Mouse (Mus musculus) limb, embryonic 13.5 days (tissue): ENCODE results near the gene Col4a1. TPM values are rescaled to one million over a fixed set of nuclear protein-coding genes. Genes with fewer than 3 reads are reported as not detected.

ENCODE experiments used
- ATAC-seq: fragments of 200-750 bp; cut with Nextera tagmentation; 2 replicates; pipeline ENCODE4 v1.8.0; 2017; ENCODE audit warnings: low read depth, moderate number of reproducible peaks, moderate TSS enrichment; ENCODE audit not compliant: low FRiP score
- H3K27ac ChIP-seq: fragments of 300-500 bp; sonication (generic); 2 replicates; pipeline ENCODE4 v1.5.1; 2015; ENCODE audit warnings: inconsistent platforms, mild to moderate bottlenecking, moderate library complexity
- H3K27me3 ChIP-seq: fragments of 300-500 bp; sonication (generic); 2 replicates; pipeline ENCODE4 v1.6.1; 2015; ENCODE audit warnings: mild to moderate bottlenecking, inconsistent platforms
- H3K36me3 ChIP-seq: fragments of 300-500 bp; sonication (generic); 2 replicates; pipeline ENCODE4 v1.6.1; 2015; ENCODE audit warnings: inconsistent platforms, mild to moderate bottlenecking, moderate library complexity
- H3K4me1 ChIP-seq: fragments of 300-500 bp; sonication (generic); 2 replicates; pipeline ENCODE4 v1.6.1; 2015; ENCODE audit warnings: inconsistent platforms
- H3K4me2 ChIP-seq: fragments of 300-500 bp; sonication (generic); replicated peaks from 2 replicates; pipeline ENCODE4 v1.6.1; 2015; ENCODE audit warnings: inconsistent platforms, mild to moderate bottlenecking, moderate library complexity
- H3K4me3 ChIP-seq: fragments of 300-500 bp; sonication (generic); 2 replicates; pipeline ENCODE4 v1.5.1; 2015; ENCODE audit warnings: moderate library complexity, mild to moderate bottlenecking, inconsistent platforms
- H3K9ac ChIP-seq: fragments of 300-500 bp; sonication (generic); 2 replicates; pipeline ENCODE4 v1.6.1; 2015; ENCODE audit warnings: mild to moderate bottlenecking, inconsistent platforms
- H3K9me3 ChIP-seq: fragments of 300-500 bp; sonication (generic); 2 replicates; pipeline ENCODE4 v1.6.1; 2016; ENCODE audit warnings: inconsistent platforms
- WGBS: fragments of 180-500 bp; shearing (Covaris S2); methylation state at CpG from one replicate; pipeline ENCODE4 v1.1.7; 2015; 5-methylcytosine and 5-hydroxymethylcytosine counted together
- polyA plus RNA-seq: library from polyadenylated mRNA; unstranded; fragments of >200 nt; fragmentation: Nextera tagmentation; extraction: Ambion mirVana; gene quantifications from 2 replicates; pipeline ENCODE4 v1.2.1, GENCODE M21; 2015

Gene Col4a1
- polyA plus RNA-seq, 1 experiment from 2014 or later, result 115 TPM

DNA sequence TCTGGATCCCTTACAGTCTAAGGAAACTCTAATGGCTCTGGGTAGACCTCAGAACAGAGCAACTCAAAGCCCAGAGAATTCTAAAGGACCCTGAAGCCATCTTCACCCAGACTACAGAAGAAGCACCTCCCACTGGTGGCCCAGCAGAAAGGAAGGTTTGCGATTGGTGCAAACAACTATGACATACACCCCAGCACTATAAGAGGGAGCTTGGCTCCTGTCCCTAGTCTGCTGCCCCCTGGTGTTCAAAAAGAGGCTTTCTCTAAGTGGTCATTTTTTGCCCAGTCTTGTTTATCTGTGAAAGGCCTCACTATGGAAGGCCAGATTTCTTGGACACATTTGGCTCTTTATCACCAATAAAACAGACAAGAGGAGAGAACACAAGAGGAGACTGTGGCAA lies 97.4 kb downstream of the Col4a1 start:
- Histone ChIP-seq H3K27ac (no peak overlapping the region), H3K9ac (no peak overlapping the region), H3K4me3 (no peak overlapping the region), H3K9me3 (no peaks in the 10 kb centered on the region), H3K4me1 (peaks cover 8% of the 10 kb centered on the region; the same call in 1 of the 2 replicates), H3K4me2 (no peak overlapping the region), H3K36me3 (peaks cover 97% of the 10 kb centered on the region), H3K27me3 (no peaks in the 10 kb centered on the region)
- peak; percentile 87 for ATAC-seq
- 18% methylated on average over 1 of the region's 1 CpGs for WGBS

DNA sequence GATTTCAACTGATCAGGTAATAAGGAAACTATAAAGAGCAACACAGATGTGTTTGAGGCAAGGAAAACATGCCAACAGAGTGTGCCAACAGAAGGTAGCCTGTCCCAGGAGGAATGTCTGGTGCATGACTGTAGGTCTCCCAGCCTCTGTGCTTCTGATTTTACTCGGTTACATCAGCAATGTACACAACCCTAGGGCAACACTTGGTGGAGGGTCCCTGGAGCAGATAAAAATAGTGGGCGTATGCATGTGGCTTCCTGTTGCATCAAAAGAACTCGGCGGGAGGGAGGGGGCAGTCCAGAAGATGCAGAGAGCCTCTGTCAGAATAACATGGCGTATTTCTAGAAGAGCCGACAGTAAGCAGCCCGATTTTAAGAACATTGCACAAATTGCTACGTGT lies 106.1 kb downstream of the Col4a1 start:
- Histone ChIP-seq H3K9ac (no peak overlapping the region), H3K4me1 (no peaks in the 10 kb centered on the region), H3K36me3 (peaks cover 85% of the 10 kb centered on the region), H3K9me3 (no peaks in the 10 kb centered on the region), H3K4me2 (no peak overlapping the region), H3K27ac (no peak overlapping the region), H3K4me3 (no peak overlapping the region), H3K27me3 (no peaks in the 10 kb centered on the region)
- ATAC-seq, result no peak
- WGBS, result 75% methylated on average over 8 of the region's 8 CpGs

DNA sequence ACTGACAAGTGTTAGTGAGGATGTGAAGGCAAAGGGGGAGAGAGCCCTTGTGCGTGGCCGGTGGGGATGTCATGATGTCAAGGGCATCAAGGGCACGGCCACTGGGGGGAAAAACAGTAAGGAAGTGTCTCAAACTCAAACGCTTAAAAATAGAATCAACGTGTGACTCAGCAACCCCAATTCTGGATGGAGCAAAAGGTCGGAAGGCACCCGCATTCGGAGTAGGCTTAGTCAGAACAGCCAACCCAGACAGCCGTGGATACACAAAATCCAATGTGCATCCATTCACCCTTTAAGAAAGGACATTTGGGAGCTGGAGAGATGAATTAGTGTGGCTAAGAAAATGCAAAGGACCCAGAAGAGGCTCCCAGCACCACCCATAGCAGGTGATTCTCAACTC lies 107.1 kb downstream of the Col4a1 start:
- Histone ChIP-seq H3K9ac (no peak overlapping the region), H3K4me2 (no peak overlapping the region), H3K4me1 (no peaks in the 10 kb centered on the region), H3K36me3 (peaks cover 83% of the 10 kb centered on the region), H3K27me3 (no peaks in the 10 kb centered on the region), H3K27ac (no peak overlapping the region), H3K9me3 (no peaks in the 10 kb centered on the region), H3K4me3 (no peak overlapping the region)
- 91% methylated on average over 9 of the region's 9 CpGs for whole genome bisulfite sequencing
- ATAC-seq, result no peak

DNA sequence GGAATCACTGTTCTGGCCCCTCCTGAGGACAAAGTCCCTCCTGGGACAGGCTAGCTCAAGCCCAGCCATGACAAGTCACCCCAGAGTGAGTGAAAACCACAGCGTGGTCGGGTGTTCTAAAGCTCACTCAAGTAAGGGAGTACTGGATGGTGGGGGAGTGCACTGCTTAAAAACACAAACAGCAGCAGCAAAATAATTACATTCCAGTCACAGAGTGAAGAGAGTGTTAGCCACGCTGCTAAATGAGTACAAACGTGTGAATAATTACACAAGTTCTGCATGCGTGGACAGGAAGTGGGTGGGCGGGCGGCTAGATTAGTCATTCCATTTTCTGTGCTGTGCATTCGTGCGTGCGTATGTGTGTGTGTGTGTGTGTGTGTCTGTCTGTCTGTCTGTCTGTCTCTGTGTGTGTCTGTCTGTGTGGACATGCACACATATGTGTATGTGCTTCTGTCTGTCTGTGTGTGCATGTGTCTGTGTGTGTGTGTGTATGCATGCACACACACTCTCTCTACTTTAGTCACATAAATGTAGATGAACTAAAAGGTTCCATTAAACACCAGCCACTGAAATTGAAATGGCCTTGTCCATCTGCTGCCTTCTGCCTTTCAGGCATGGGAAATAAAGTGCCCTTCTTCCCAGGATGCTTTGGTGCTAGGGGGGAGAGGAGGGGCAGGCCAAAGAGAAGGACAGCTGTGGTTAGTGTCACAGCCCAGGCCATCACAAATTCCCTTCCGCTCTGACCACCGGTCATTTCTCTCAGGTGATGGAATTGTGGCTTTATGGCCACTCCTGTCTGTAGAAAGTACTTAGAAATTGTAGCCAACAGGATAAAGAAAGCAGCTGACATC lies 109.1 kb downstream of the Col4a1 start:
- Histone ChIP-seq H3K4me2 (no peak overlapping the region), H3K4me3 (no peak overlapping the region), H3K9me3 (no peaks in the 10 kb centered on the region), H3K27ac (no peak overlapping the region), H3K36me3 (peaks cover 90% of the 10 kb centered on the region), H3K9ac (no peak overlapping the region), H3K4me1 (no peaks in the 10 kb centered on the region), H3K27me3 (no peaks in the 10 kb centered on the region)
- no peak for ATAC-seq
- WGBS, result 85% methylated on average over 12 of the region's 12 CpGs

DNA sequence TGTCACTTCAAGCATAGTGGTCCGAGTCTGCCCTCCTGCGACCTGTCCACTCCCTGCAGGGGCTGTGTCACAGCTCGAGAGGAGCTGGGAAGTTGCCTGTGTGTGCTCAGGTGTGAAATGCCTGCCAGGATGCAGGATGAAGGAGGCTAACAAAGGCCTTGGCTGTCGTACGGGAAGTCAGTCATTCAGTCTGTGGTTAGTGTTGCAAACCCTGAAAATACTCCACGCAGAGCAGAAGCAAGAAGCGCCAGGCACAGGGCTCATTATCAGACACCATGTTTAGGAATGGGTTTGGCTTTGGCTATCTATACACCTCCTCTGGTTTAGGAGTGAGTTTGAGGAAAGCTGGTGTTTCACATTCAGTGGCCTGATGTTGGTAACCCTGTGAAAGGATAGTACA lies 114.0 kb downstream of the Col4a1 start:
- no peak overlapping the region for H3K9ac ChIP-seq
- H3K4me3 ChIP-seq, result no peak overlapping the region
- H3K27ac ChIP-seq, result no peak overlapping the region
- no peaks in the 10 kb centered on the region for H3K9me3 ChIP-seq
- ATAC-seq, result no peak
- no peaks in the 10 kb centered on the region for H3K27me3 ChIP-seq
- no peak overlapping the region for H3K4me2 ChIP-seq
- H3K4me1 ChIP-seq, result no peaks in the 10 kb centered on the region
- peaks cover 49% of the 10 kb centered on the region for H3K36me3 ChIP-seq
- 77% methylated on average over 7 of the region's 7 CpGs for WGBS

DNA sequence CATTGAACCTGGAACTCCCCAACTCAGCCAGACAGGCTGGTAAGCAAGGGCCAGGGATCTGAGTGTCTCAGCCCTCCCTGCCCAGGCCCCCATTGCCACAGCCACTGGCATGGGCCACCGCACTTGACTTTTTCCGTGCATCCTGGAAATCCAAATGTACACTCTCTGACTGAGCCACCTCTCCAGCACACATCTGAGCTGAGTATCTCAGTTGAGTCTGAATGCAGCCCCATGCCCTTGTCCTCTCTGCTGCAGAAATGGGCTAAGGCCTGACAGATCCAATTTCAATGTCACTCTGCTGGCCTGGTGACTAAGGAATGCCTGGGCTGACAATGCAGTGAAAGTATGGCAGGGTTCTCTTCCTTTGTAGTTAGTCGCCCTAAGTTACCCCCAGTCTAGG lies 114.6 kb downstream of the Col4a1 start:
- no peak overlapping the region for H3K9ac ChIP-seq
- H3K9me3 ChIP-seq, result no peaks in the 10 kb centered on the region
- no peaks in the 10 kb centered on the region for H3K27me3 ChIP-seq
- H3K4me3 ChIP-seq, result no peak overlapping the region
- no peaks in the 10 kb centered on the region for H3K4me1 ChIP-seq
- peaks cover 43% of the 10 kb centered on the region for H3K36me3 ChIP-seq
- ATAC-seq, result no peak
- no peak overlapping the region for H3K4me2 ChIP-seq
- WGBS, result 84% methylated on average over 3 of the region's 3 CpGs
- H3K27ac ChIP-seq, result no peak overlapping the region

DNA sequence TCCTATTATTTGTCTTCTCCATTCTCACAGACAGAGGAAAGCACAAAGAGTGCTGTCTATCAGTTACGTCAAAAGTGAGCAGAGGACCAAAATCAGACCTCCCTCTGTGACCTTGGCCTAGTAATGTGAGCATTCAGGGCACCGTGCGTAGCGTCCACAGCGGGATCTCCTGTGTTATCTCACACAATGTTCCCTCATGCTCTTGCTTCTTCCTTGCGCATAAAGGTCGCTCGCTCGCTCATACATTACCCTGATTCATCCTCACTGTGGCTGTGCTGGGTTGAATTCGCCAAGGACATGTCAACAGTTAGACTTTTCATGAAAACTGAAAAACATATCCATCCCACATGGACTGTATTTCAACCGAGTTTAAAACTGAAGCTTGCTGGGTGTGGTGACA lies 115.4 kb downstream of the Col4a1 start:
- Histone ChIP-seq H3K9ac (no peak overlapping the region), H3K4me2 (no peak overlapping the region), H3K9me3 (no peaks in the 10 kb centered on the region), H3K36me3 (peaks cover 35% of the 10 kb centered on the region), H3K4me3 (no peak overlapping the region), H3K27me3 (no peaks in the 10 kb centered on the region), H3K4me1 (no peaks in the 10 kb centered on the region), H3K27ac (no peak overlapping the region)
- WGBS, result 93% methylated on average over 11 of the region's 11 CpGs
- no peak for ATAC-seq

DNA sequence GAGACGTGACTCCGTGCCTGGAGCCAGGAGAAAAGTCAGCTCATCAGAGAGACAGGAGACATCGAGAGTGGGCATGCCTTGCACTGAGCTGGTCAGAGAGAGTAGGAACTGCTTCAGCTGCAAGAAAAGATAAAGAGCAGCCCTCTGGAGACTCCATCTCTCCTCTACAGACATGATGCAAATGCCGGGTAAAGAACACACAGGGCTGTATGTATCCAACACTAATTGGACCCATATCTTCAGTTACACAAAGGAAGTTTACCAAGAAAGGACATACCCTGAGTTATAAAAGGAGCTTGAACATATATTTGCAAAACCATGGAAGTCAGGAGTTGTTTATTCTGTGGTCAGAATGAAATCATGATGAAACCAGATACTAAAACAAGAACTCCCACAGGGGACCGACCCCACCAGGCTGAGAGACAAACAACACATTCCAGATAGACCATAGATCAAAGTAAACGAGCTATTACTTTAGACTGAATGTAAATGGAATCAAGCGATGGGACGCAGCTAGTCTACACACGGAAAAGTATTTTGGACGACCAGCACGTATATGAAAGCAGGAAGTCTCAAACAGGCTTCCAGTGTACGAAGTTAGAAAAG lies 119.8 kb downstream of the Col4a1 start:
- ATAC-seq, result no peak

DNA sequence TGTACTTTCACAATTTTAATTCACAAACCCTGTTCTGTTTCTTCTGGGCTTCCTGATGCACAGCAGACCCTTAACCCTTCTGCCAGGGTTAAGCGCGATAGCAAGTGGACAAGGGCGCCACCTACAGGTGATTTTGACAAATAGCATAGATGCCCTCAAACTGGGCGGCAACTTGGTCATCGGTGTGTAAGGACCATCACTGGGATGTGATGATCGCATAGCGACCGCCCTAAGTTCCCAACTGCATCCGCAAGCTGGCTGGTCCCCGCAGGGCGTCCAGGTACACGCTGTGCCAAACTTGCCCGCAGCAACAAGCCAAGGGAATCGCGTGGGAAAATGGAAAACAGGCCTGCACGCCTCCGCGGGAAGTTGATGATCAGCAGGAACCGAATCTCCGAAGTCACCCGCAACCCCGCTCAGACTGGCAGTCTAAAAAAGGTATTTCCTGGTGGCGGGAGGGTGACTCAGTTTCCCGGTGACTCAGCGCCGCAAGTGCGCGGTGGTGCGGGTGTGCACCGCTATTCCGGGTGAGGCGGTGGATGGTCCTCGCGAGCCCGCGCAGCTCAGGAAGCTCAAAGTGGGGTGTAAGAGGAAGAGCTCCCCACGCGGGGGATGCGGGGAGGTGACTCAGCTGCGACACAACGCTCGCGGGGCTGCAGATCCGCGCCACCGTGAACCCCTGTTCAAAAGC lies 124.9 kb downstream of the Col4a1 start:
- WGBS, result 2% methylated on average over 46 of the region's 46 CpGs
- no peak overlapping the region for H3K27ac ChIP-seq
- peak overlapping the region; percentile 97 for H3K4me2 ChIP-seq
- ATAC-seq, result peak; percentile 41; the same call in 1 of the 2 replicates
- peaks cover 19% of the 10 kb centered on the region for H3K27me3 ChIP-seq
- no peaks in the 10 kb centered on the region for H3K36me3 ChIP-seq
- peak overlapping the region; percentile 53 for H3K4me3 ChIP-seq
- peak overlapping the region; percentile 62 for H3K9ac ChIP-seq
- peaks cover 13% of the 10 kb centered on the region for H3K4me1 ChIP-seq
- H3K9me3 ChIP-seq, result no peaks in the 10 kb centered on the region

More for the DNA sequence above, 119.8 kb downstream of the Col4a1 start:
- H3K9ac ChIP-seq, result no peak overlapping the region
- peaks cover 2% of the 10 kb centered on the region; the same call in 1 of the 2 replicates for H3K36me3 ChIP-seq
- H3K9me3 ChIP-seq, result no peaks in the 10 kb centered on the region
- 50% methylated on average over 12 of the region's 12 CpGs for WGBS
- peaks cover 17% of the 10 kb centered on the region for H3K27me3 ChIP-seq
- no peak overlapping the region for H3K4me3 ChIP-seq
- H3K4me1 ChIP-seq, result peaks cover 9% of the 10 kb centered on the region
- no peak overlapping the region for H3K4me2 ChIP-seq
- no peak overlapping the region for H3K27ac ChIP-seq

DNA sequence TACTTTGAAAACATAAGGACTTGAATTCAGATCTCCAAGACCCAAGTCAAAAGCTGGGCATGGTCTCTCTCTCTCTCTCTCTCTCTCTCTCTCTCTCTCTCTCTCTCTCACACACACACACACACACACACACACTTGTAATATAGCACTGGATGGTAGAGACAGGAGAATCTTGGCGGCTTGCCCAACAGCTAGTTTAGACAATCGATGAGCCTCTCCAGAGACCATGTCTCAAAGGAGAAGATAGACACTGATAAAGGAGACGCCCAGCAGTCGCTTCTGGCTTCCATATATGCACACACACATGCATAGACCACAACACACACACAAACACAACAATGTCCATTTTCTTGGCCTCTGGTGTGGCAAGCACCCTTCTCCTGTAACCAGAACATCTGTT lies 126.2 kb downstream of the Col4a1 start:
- no peaks in the 10 kb centered on the region for H3K36me3 ChIP-seq
- H3K9me3 ChIP-seq, result no peaks in the 10 kb centered on the region
- peaks cover 21% of the 10 kb centered on the region for H3K4me1 ChIP-seq
- no peak overlapping the region for H3K4me2 ChIP-seq
- H3K9ac ChIP-seq, result no peak overlapping the region
- WGBS, result 74% methylated on average over 4 of the region's 4 CpGs
- peaks cover 19% of the 10 kb centered on the region for H3K27me3 ChIP-seq
- no peak overlapping the region for H3K4me3 ChIP-seq
- no peak overlapping the region for H3K27ac ChIP-seq
- no peak for ATAC-seq

DNA sequence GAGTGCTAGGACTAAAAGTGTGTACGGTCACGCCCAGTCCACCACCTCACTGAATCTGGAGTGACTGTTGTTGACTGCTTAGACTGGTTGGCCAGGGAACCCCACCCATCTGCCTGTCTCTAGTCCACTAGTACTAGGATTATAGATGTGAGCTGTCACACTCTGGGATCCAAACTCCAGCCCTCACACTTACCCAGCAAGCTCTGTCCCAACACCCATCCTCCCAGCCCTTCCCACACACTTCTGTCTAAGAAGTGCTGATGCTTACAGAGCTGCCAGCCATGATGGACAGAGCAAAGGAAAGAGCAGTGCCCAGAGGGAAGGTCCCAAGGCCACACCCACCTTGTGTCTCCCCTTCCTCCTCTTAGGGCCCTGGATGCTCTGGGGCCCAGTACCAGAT lies 127.0 kb downstream of the Col4a1 start:
- no peak for ATAC-seq
- Histone ChIP-seq H3K4me1 (peaks cover 21% of the 10 kb centered on the region), H3K27ac (no peak overlapping the region), H3K4me3 (no peak overlapping the region), H3K9ac (no peak overlapping the region), H3K4me2 (no peak overlapping the region), H3K27me3 (peaks cover 19% of the 10 kb centered on the region), H3K9me3 (no peaks in the 10 kb centered on the region), H3K36me3 (no peaks in the 10 kb centered on the region)
- 93% methylated on average over 2 of the region's 2 CpGs for WGBS

DNA sequence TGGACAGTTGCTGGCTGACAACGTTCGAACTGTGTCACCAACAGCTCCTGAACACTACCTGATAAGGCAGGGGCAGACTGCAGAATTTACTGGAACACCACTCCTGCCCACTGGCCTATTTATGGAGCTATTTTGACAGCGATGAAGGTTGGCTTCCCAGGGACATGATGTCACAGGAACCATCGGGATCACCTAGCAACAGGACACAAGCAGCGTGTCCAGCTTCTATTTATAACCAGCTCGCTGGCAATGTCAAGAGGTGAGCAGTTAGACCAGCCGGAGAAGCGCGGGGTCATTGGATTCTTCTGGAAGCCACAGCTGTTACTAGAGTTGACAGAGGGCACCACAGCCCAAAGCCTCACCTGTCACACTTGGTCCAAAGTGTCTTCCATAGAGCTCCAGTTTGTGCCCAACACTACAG lies 129.0 kb downstream of the Col4a1 start:
- Histone ChIP-seq H3K4me2 (no peak overlapping the region), H3K27ac (no peak overlapping the region), H3K4me1 (peaks cover 21% of the 10 kb centered on the region), H3K4me3 (no peak overlapping the region), H3K27me3 (peaks cover 10% of the 10 kb centered on the region), H3K9ac (no peak overlapping the region), H3K9me3 (no peaks in the 10 kb centered on the region), H3K36me3 (no peaks in the 10 kb centered on the region)
- 74% methylated on average over 9 of the region's 9 CpGs for WGBS
- ATAC-seq, result no peak
